In genomic region chr8:69761814-69762445, GRCm38 (mm10) we compare ENCODE assay signal across 11 mouse cellular contexts. TPM values are rescaled to one million over a fixed set of nuclear protein-coding genes. Genes with fewer than 3 reads are reported as not detected.
"Had no signal": no experiment of that assay in that cellular context is flagged by ENCODE, and none has a peak within 500 bp of the region (broad histone marks: within the 10 kb centered on the region; RNA-seq: fewer than 3 reads in every experiment).

No protein-coding gene starts in this region.

- ATAC-seq: lung, postnatal 0 days; midbrain, embryonic 15.5 days had no signal

- DNase-seq: kidney, adult 18-20 months; kidney, adult 9 months; kidney, postnatal 14 days; kidney, postnatal 4 days; liver, embryonic 13.5 days; lung, embryonic 14.5 days; thymus, adult 18-20 months; thymus, postnatal 36 days had no signal

RNA-seq across cellular contexts. Expression of gene Gm20422, which starts 12.8 kb away (rescaled TPM):
- total RNA-seq: liver, adult 2 months had no signal
